8 mouse cellular contexts compared by ENCODE assay signal in the genomic region with DNA sequence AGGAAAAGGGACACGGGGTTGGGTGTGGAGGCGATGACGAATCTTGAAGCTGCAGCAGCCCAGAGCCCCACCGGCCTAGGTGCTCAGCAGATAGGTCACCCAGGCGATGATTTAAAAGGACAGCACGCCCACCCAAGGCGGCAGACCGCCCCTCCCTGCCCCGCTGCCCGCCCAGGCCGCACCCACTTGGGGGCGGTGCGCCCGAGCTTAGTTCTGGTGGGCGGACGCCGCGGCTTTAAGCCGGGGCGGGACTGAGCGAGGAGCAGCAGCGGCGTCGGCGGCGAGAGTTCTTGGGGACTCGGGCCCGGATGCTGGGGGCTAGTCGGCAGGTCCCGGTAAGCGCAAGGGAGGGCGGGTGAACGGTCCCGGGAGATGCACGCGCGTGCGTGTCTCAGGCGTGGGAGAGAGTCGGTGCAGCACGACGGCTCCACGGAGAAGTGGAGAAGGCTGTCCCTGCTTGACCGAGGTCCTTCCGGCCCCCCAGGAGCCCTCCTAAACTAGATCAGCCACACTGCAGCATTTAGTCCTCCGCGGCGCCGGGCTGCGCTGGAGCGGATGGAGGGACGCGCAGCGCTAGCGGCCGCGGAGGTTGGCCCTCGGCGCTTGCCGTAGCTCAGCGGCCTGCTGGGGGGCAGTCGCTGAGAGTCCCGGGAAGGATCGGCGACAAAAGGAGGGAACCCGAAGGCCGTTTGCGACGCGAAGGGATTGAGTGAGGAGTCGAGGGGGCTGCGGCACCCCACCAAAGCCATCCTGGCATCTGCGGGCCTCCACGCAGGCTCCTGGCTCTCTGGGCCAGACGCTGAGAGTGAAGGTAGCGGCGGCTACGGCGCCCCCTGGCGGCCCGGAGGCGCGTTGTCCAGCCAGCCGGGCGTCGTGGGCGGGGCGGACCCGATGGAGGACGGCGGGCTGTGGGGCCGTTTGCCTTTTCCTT. TPM values are rescaled to one million over a fixed set of nuclear protein-coding genes. Genes with fewer than 3 reads are reported as not detected.
A peak's percentile ranks its signal among the peaks of the same experiment; 100 is the strongest.
DNase-seq lines count a peak whose midpoint lies in the region; ATAC-seq and TF ChIP-seq lines count a peak whose summit lies in the region.

No protein-coding gene starts in this region.

- WGBS in embryonic facial prominence, embryonic 13.5 days: 1% methylated on average over 84 of the region's 92 CpGs
- 0% methylated on average over 72 of the region's 92 CpGs for WGBS in limb, embryonic 14.5 days
- WGBS in midbrain, postnatal 0 days: under 1% methylated on average over 74 of the region's 92 CpGs

- TF ChIP-seq POLR2A in limb, embryonic 14.5 days (IDR thresholded peaks at IDR 0.05; ENCODE audit: borderline replicate concordance, extremely low read depth, insufficient read depth, insufficient read length): peak; percentile 67

- H3K27me3 ChIP-seq in embryonic facial prominence, embryonic 13.5 days: peaks cover 3% of the 10 kb centered on the region; the same call in 1 of the 2 replicates
- no peaks in the 10 kb centered on the region for H3K27me3 ChIP-seq in limb, embryonic 14.5 days (ENCODE audit: control insufficient read depth, insufficient read depth, low read length)
- no peaks in the 10 kb centered on the region for H3K27me3 ChIP-seq in midbrain, postnatal 0 days (ENCODE audit: insufficient read depth, low read length)

- ATAC-seq in embryonic facial prominence, embryonic 13.5 days (ENCODE audit: insufficient number of reproducible peaks, insufficient read depth, low FRiP score, low TSS enrichment, low read depth): peak; percentile 92
- ATAC-seq in limb, embryonic 14.5 days (ENCODE audit: low FRiP score, low read depth): peak; percentile 94
- ATAC-seq in midbrain, postnatal 0 days (ENCODE audit: low FRiP score): peak; percentile 89

- H3K27ac ChIP-seq in embryonic facial prominence, embryonic 13.5 days: peak overlapping the region; percentile 98
- peak overlapping the region; percentile 94 for H3K27ac ChIP-seq in limb, embryonic 14.5 days (replicated peaks; ENCODE audit: low read depth, low read length)
- H3K27ac ChIP-seq in midbrain, postnatal 0 days (ENCODE audit: low read depth, low read length): peak overlapping the region; percentile 99

- peaks cover 26% of the 10 kb centered on the region for H3K36me3 ChIP-seq in embryonic facial prominence, embryonic 13.5 days
- H3K36me3 ChIP-seq in limb, embryonic 14.5 days (ENCODE audit: control insufficient read depth, insufficient read depth, low read length): peaks cover 23% of the 10 kb centered on the region
- peaks cover 19% of the 10 kb centered on the region for H3K36me3 ChIP-seq in midbrain, postnatal 0 days (ENCODE audit: insufficient read depth, low read length)

- peak; percentile 94 for DNase-seq in 3134 (ENCODE audit: extremely low read depth, insufficient read length, low spot score)
- peak; percentile 93 to 95 for DNase-seq in adrenal gland, postnatal 36 days
- DNase-seq in heart, adult 8-10 months (ENCODE audit: low spot score): peak; percentile 81
- peak; percentile 92 for DNase-seq in kidney, adult 9 months
- DNase-seq in limb, embryonic 14.5 days (ENCODE audit: low spot score): peak; percentile 87
- DNase-seq in midbrain, postnatal 0 days (ENCODE audit: low spot score): peak; percentile 95
- DNase-seq in spleen, postnatal 14 days (ENCODE audit: low spot score in 2 of 2): peak; percentile 78 to 85

- H3K4me2 ChIP-seq in embryonic facial prominence, embryonic 13.5 days: peak overlapping the region; percentile 84
- peak overlapping the region; percentile 85 for H3K4me2 ChIP-seq in limb, embryonic 14.5 days (replicated peaks; ENCODE audit: low read depth, low read length, severe bottlenecking)
- peak overlapping the region; percentile 85 for H3K4me2 ChIP-seq in midbrain, postnatal 0 days (ENCODE audit: low read depth, low read length, poor library complexity, severe bottlenecking)

- H3K4me1 ChIP-seq in embryonic facial prominence, embryonic 13.5 days: peaks cover 12% of the 10 kb centered on the region
- H3K4me1 ChIP-seq in limb, embryonic 14.5 days (ENCODE audit: control insufficient read depth, insufficient read depth, low read length): peaks cover 10% of the 10 kb centered on the region
- H3K4me1 ChIP-seq in midbrain, postnatal 0 days (ENCODE audit: insufficient read depth, low read length): peaks cover 9% of the 10 kb centered on the region; the same call in 1 of the 2 replicates

- no peaks in the 10 kb centered on the region for H3K9me3 ChIP-seq in embryonic facial prominence, embryonic 13.5 days
- H3K9me3 ChIP-seq in limb, embryonic 14.5 days (ENCODE audit: control insufficient read depth, low read length): no peaks in the 10 kb centered on the region
- H3K9me3 ChIP-seq in midbrain, postnatal 0 days (ENCODE audit: low read length): no peaks in the 10 kb centered on the region

- TF ChIP-seq CTCF in midbrain, postnatal 0 days (IDR thresholded peaks at IDR 0.05): peak; percentile 91

- H3K4me3 ChIP-seq in embryonic facial prominence, embryonic 13.5 days: peak overlapping the region; percentile 89
- peak overlapping the region; percentile 69 for H3K4me3 ChIP-seq in limb, embryonic 14.5 days (replicated peaks; ENCODE audit: low read length)
- peak overlapping the region; percentile 80 for H3K4me3 ChIP-seq in midbrain, postnatal 0 days (ENCODE audit: low read depth, low read length)

- peak overlapping the region; percentile 94 for H3K9ac ChIP-seq in embryonic facial prominence, embryonic 13.5 days
- H3K9ac ChIP-seq in limb, embryonic 14.5 days (ENCODE audit: low read depth, low read length, severe bottlenecking): peak overlapping the region; percentile 90
- peak overlapping the region; percentile 92 for H3K9ac ChIP-seq in midbrain, postnatal 0 days (replicated peaks; ENCODE audit: low read length, poor library complexity, severe bottlenecking)

RNA-seq across cellular contexts. Expression of gene Trrap, which starts 0.6 kb away (rescaled TPM):
- total RNA-seq in adrenal gland, postnatal 36 days (2021): 100 to 1,000 TPM in 1 of 2 experiments, 10 to 100 TPM in 1; 96.7 to 105 TPM
- polyA plus RNA-seq in embryonic facial prominence, embryonic 13.5 days (2015; fragmentation: Nextera tagmentation; extraction: Ambion mirVana): 89.5 and 93.9 TPM in 2 replicates
- total RNA-seq in heart, adult 8-10 months (2022): 10 to 100 TPM; 39.5 to 48.0 (median 45.7) TPM
- 146 and 182 TPM in 2 replicates for polyA plus RNA-seq in limb, embryonic 14.5 days (2012; rRNA removed)
- 79.2 and 106 TPM in 2 replicates for polyA plus RNA-seq in limb, embryonic 14.5 days (2014; fragmentation: Nextera tagmentation; extraction: Ambion mirVana)
- 136 and 166 TPM in 2 replicates for total RNA-seq in midbrain, postnatal 0 days (2014; rRNA removed)
- 53.2 and 66.8 TPM in 2 replicates for polyA plus RNA-seq in midbrain, postnatal 0 days (2015; fragmentation: Nextera tagmentation; extraction: Ambion mirVana)

RNA-seq across cellular contexts. Expression of gene Tmem130, which starts 6.6 kb away (rescaled TPM):
- total RNA-seq in adrenal gland, postnatal 36 days (2021): 10 to 100 TPM; 23.4 to 30.9 TPM
- polyA plus RNA-seq in embryonic facial prominence, embryonic 13.5 days (2015; fragmentation: Nextera tagmentation; extraction: Ambion mirVana): 2.0 and 2.1 TPM in 2 replicates
- total RNA-seq in heart, adult 8-10 months (2022): under 1 TPM; 0.20 to 0.82 (median 0.45) TPM
- polyA plus RNA-seq in limb, embryonic 14.5 days (2012; rRNA removed): 0.67 and 0.79 TPM in 2 replicates
- 0.07 TPM in 1 of 2 replicates, not detected in the other for polyA plus RNA-seq in limb, embryonic 14.5 days (2014; fragmentation: Nextera tagmentation; extraction: Ambion mirVana)
- 375 and 444 TPM in 2 replicates for total RNA-seq in midbrain, postnatal 0 days (2014; rRNA removed)
- polyA plus RNA-seq in midbrain, postnatal 0 days (2015; fragmentation: Nextera tagmentation; extraction: Ambion mirVana): 603 and 636 TPM in 2 replicates

Comparison
In these comparisons a context has a peak if more than half of its experiments do, and no peak if none do; other contexts are left out.
1. Peak in every context shown above with its lines: DNase-seq, ATAC-seq, H3K4me3 ChIP-seq and H3K27ac ChIP-seq.
2. RNA of gene Tmem130, which starts 6.6 kb away (total RNA-seq): 375 to 444 TPM in midbrain, postnatal 0 days; 23.4 to 30.9 TPM in adrenal gland, postnatal 36 days and 0.20 to 0.82 TPM in heart, adult 8-10 months; every median in the first group is over 10 times any median in the second.